Mouse (Mus musculus) heart, embryonic 10.5 days (tissue): Measurements from ENCODE around the gene Cfc1. TPM values are rescaled to one million over a fixed set of nuclear protein-coding genes. Genes with fewer than 3 reads are reported as not detected.

Experiments
- polyA plus RNA-seq: library from polyadenylated mRNA; unstranded; fragments of >200 nt; fragmentation: Nextera tagmentation; extraction: Ambion mirVana; gene quantifications from 2 replicates; pipeline ENCODE4 v1.2.1, GENCODE M21; 2016

Gene Cfc1
- polyA plus RNA-seq, 1 experiment from 2014 or later, result 2.0 TPM

Other genes with a start within 250 kb of the Cfc1 start
- 52.5 and 60.2 TPM in 2 replicates for gene Ccdc115, start 96.0 kb upstream of the Cfc1 start, polyA plus RNA-seq
- 97.6 and 113 TPM in 2 replicates for gene Imp4, start 95.8 kb upstream of the Cfc1 start, polyA plus RNA-seq
- gene Ptpn18, start 75.9 kb upstream of the Cfc1 start, polyA plus RNA-seq, result 8.1 and 9.1 TPM in 2 replicates
- not detected in 2 replicates for gene Prss39, start 37.2 kb upstream of the Cfc1 start, polyA plus RNA-seq
- gene Prss40, start 25.3 kb downstream of the Cfc1 start, polyA plus RNA-seq, result 0.13 TPM in 1 of 2 replicates, not detected in the other
- gene Amer3, start 44.0 kb downstream of the Cfc1 start, polyA plus RNA-seq, result 0.10 TPM in 1 of 2 replicates, not detected in the other